Mouse (Mus musculus): ENCODE measurements around the gene Pex14. TPM values are rescaled to one million over a fixed set of nuclear protein-coding genes. Genes with fewer than 3 reads are reported as not detected.

The Pex14 gene
- polyA plus RNA-seq, 1 experiment from 2014 or later = 55.6 TPM

GRCm38 (mm10) chr4:148974833-148975232, 124.8 kb downstream of the Pex14 start:
- 73% methylated on average over 7 of the region's 7 CpGs for whole genome bisulfite sequencing
- Histone ChIP-seq H3K9me3 (replicated peaks; ENCODE audit: low read length) (no peaks in the 10 kb centered on the region), H3K4me3 (replicated peaks; ENCODE audit: low read depth, low read length) (no peak overlapping the region), H3K4me1 (replicated peaks; ENCODE audit: insufficient read depth, low read length) (peaks cover 18% of the 10 kb centered on the region), H3K27ac (no peak overlapping the region), H3K4me2 (ENCODE audit: low read length) (no peak overlapping the region), H3K9ac (ENCODE audit: low read depth, low read length) (no peak overlapping the region), H3K27me3 (ENCODE audit: insufficient read depth, low read length) (no peaks in the 10 kb centered on the region), H3K36me3 (ENCODE audit: insufficient read depth, low read length) (no peaks in the 10 kb centered on the region)
- TF ChIP-seq CTCF (IDR thresholded peaks at IDR 0.05; ENCODE audit: low read depth) = no peak
- no peak for DNase-seq (ENCODE audit: low spot score)
- no peak for ATAC-seq (replicated peaks; ENCODE audit: low FRiP score, low read depth)

- peaks cover 18% of the 10 kb centered on the region for H3K4me1 ChIP-seq (replicated peaks; ENCODE audit: insufficient read depth, low read length)
- no peak overlapping the region for H3K27ac ChIP-seq
- H3K4me3 ChIP-seq (replicated peaks; ENCODE audit: low read depth, low read length) = no peak overlapping the region
- H3K9ac ChIP-seq (ENCODE audit: low read depth, low read length) = no peak overlapping the region
- no peaks in the 10 kb centered on the region for H3K36me3 ChIP-seq (ENCODE audit: insufficient read depth, low read length)
- no peak overlapping the region for H3K4me2 ChIP-seq (ENCODE audit: low read length)
- WGBS = 63% methylated on average over 14 of the region's 14 CpGs
- H3K9me3 ChIP-seq (replicated peaks; ENCODE audit: low read length) = no peaks in the 10 kb centered on the region
- TF ChIP-seq CTCF (IDR thresholded peaks at IDR 0.05; ENCODE audit: low read depth) = no peak
- no peaks in the 10 kb centered on the region for H3K27me3 ChIP-seq (ENCODE audit: insufficient read depth, low read length)
- ATAC-seq (replicated peaks; ENCODE audit: low FRiP score, low read depth) (no peak), DNase-seq (ENCODE audit: low spot score) (no peak)
Measured at GRCm38 (mm10) chr4:148973387-148973786, 126.3 kb downstream of the Pex14 start.

DNA sequence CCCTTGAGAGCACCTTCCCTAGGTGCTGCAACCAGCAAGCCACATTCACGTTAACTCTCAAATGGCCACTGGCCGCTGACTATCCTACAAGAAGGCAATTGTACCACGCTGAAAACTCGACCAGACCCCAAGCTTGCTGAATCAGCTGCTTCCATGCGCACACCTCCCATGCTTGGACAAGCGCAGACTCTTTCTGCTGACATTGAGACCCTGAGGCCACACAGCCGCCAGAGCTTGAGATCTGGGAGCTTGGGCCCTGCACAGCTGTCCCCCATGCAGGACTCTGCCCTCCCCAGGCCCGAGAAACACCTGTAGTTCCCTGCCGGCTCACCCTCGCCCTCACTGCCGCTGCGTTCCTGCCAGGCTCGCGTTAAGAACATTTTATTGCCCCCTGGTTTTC, 127.0 kb downstream of the Pex14 start:
- Histone ChIP-seq H3K9me3 (replicated peaks; ENCODE audit: low read length) (no peaks in the 10 kb centered on the region), H3K4me2 (ENCODE audit: low read length) (no peak overlapping the region), H3K27ac (0 out of 2 replicates have a peak overlapping the region, but pooled peaks have one; percentile 42), H3K27me3 (ENCODE audit: insufficient read depth, low read length) (no peaks in the 10 kb centered on the region), H3K36me3 (ENCODE audit: insufficient read depth, low read length) (no peaks in the 10 kb centered on the region), H3K4me3 (replicated peaks; ENCODE audit: low read depth, low read length) (no peak overlapping the region), H3K9ac (ENCODE audit: low read depth, low read length) (no peak overlapping the region), H3K4me1 (replicated peaks; ENCODE audit: insufficient read depth, low read length) (peaks cover 18% of the 10 kb centered on the region)
- ATAC-seq (replicated peaks; ENCODE audit: low FRiP score, low read depth) (no peak), DNase-seq (ENCODE audit: low spot score) (no peak)
- no peak for TF ChIP-seq CTCF (IDR thresholded peaks at IDR 0.05; ENCODE audit: low read depth)
- WGBS = 58% methylated on average over 14 of the region's 14 CpGs

DNA sequence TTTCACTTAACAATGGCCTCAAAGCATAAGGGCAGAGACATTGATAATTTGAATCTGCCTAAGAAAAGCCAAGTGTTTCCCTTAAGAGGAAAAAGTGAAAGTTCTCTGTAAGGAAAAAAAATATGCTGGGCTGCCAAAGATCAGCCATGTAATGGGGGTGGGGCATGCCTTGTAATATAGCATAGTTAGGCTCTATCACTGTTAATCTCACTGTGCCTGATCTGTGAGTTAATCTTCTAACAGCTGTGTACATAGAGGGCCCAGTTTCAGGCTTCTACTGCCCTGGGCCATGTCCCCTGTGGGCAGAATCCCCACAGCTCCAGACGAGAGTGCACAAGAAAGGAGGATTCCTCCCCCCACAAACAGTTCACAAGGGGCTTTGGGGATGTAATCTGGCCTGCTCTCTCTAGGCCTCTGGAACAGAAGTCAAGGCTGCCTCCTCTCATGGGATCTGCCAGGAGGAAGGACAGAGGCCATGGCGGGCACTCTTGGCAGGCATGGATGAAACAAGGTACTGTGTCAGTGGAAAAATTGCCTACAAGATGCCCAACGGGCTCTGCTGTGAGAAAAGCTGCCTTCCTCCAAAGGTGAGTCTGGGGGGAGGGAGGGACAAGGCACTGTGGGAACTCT, 127.9 kb downstream of the Pex14 start:
- no peak overlapping the region for H3K9ac ChIP-seq (ENCODE audit: low read depth, low read length)
- TF ChIP-seq CTCF (IDR thresholded peaks at IDR 0.05; ENCODE audit: low read depth) = no peak
- H3K4me1 ChIP-seq (replicated peaks; ENCODE audit: insufficient read depth, low read length) = peaks cover 18% of the 10 kb centered on the region
- H3K9me3 ChIP-seq (replicated peaks; ENCODE audit: low read length) = no peaks in the 10 kb centered on the region
- H3K36me3 ChIP-seq (ENCODE audit: insufficient read depth, low read length) = no peaks in the 10 kb centered on the region
- no peak overlapping the region for H3K4me2 ChIP-seq (ENCODE audit: low read length)
- DNase-seq (ENCODE audit: low spot score) (peak; percentile 41), ATAC-seq (replicated peaks; ENCODE audit: low FRiP score, low read depth) (no peak)
- 64% methylated on average over 3 of the region's 3 CpGs for WGBS
- no peaks in the 10 kb centered on the region for H3K27me3 ChIP-seq (ENCODE audit: insufficient read depth, low read length)
- no peak overlapping the region for H3K4me3 ChIP-seq (replicated peaks; ENCODE audit: low read depth, low read length)
- H3K27ac ChIP-seq = peak overlapping the region; percentile 54

GRCm38 (mm10) chr4:148970742-148971141, 128.9 kb downstream of the Pex14 start:
- peak overlapping the region; percentile 47; the same call in 1 of the 2 replicates for H3K27ac ChIP-seq
- no peaks in the 10 kb centered on the region for H3K27me3 ChIP-seq (ENCODE audit: insufficient read depth, low read length)
- ATAC-seq (replicated peaks; ENCODE audit: low FRiP score, low read depth) = peak; percentile 45; the same call in 1 of the 2 replicates
- H3K4me3 ChIP-seq (replicated peaks; ENCODE audit: low read depth, low read length) = no peak overlapping the region
- H3K36me3 ChIP-seq (ENCODE audit: insufficient read depth, low read length) = no peaks in the 10 kb centered on the region
- H3K4me2 ChIP-seq (ENCODE audit: low read length) = no peak overlapping the region
- no peak overlapping the region for H3K9ac ChIP-seq (ENCODE audit: low read depth, low read length)
- H3K4me1 ChIP-seq (replicated peaks; ENCODE audit: insufficient read depth, low read length) = peaks cover 18% of the 10 kb centered on the region
- no peak for DNase-seq (ENCODE audit: low spot score)
- WGBS = 65% methylated on average over 4 of the region's 4 CpGs
- H3K9me3 ChIP-seq (replicated peaks; ENCODE audit: low read length) = no peaks in the 10 kb centered on the region
- no peak for TF ChIP-seq CTCF (IDR thresholded peaks at IDR 0.05; ENCODE audit: low read depth)

- peaks cover 18% of the 10 kb centered on the region for H3K4me1 ChIP-seq (replicated peaks; ENCODE audit: insufficient read depth, low read length)
- ATAC-seq (replicated peaks; ENCODE audit: low FRiP score, low read depth) (no peak), DNase-seq (ENCODE audit: low spot score) (no peak)
- H3K27ac ChIP-seq = no peak overlapping the region
- TF ChIP-seq CTCF (IDR thresholded peaks at IDR 0.05; ENCODE audit: low read depth) = no peak
- no peak overlapping the region for H3K4me2 ChIP-seq (ENCODE audit: low read length)
- no peaks in the 10 kb centered on the region for H3K36me3 ChIP-seq (ENCODE audit: insufficient read depth, low read length)
- no peaks in the 10 kb centered on the region for H3K9me3 ChIP-seq (replicated peaks; ENCODE audit: low read length)
- H3K9ac ChIP-seq (ENCODE audit: low read depth, low read length) = no peak overlapping the region
- H3K4me3 ChIP-seq (replicated peaks; ENCODE audit: low read depth, low read length) = no peak overlapping the region
- no peaks in the 10 kb centered on the region for H3K27me3 ChIP-seq (ENCODE audit: insufficient read depth, low read length)
- WGBS = 35% methylated on average over 5 of the region's 5 CpGs
Measured at GRCm38 (mm10) chr4:148969610-148970009, 130.1 kb downstream of the Pex14 start.

DNA sequence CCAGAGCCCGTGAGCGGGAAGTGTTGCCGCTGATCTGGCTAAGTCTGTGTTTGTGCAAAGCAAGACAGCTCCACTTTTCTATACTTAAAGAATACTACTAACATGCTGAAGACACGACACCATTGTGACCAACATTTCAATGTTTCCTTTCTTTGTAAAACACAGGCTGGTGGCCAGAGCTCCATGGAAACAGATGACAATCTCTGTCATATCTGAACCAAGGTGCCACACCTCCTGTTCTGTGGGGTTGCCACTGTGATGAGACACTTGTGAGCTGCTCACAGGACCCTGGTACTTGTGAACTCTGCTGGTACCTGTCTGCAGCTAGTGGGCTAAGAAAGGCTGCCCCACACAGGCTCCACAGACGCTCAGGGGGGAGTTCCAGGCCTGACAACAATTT, 130.8 kb downstream of the Pex14 start:
- WGBS = 60% methylated on average over 5 of the region's 5 CpGs
- no peak for TF ChIP-seq CTCF (IDR thresholded peaks at IDR 0.05; ENCODE audit: low read depth)
- Histone ChIP-seq H3K4me2 (ENCODE audit: low read length) (no peak overlapping the region), H3K9ac (ENCODE audit: low read depth, low read length) (no peak overlapping the region), H3K36me3 (ENCODE audit: insufficient read depth, low read length) (no peaks in the 10 kb centered on the region), H3K27me3 (ENCODE audit: insufficient read depth, low read length) (no peaks in the 10 kb centered on the region), H3K27ac (no peak overlapping the region), H3K9me3 (replicated peaks; ENCODE audit: low read length) (no peaks in the 10 kb centered on the region), H3K4me3 (replicated peaks; ENCODE audit: low read depth, low read length) (no peak overlapping the region), H3K4me1 (replicated peaks; ENCODE audit: insufficient read depth, low read length) (peaks cover 18% of the 10 kb centered on the region)
- DNase-seq (ENCODE audit: low spot score) (no peak), ATAC-seq (replicated peaks; ENCODE audit: low FRiP score, low read depth) (no peak)
